Mouse (Mus musculus): Measurements from ENCODE around the gene Cachd1. TPM values are rescaled to one million over a fixed set of nuclear protein-coding genes. Genes with fewer than 3 reads are reported as not detected.

Cachd1 gene
- polyA plus RNA-seq, 1 experiment from 2014 or later = 12.2 TPM

GRCm38 (mm10) chr4:100782348-100782747 lies 5.9 kb downstream of the Cachd1 start:
- no peaks in the 10 kb centered on the region for H3K9me3 ChIP-seq (replicated peaks; ENCODE audit: low read length)
- no peaks in the 10 kb centered on the region for H3K36me3 ChIP-seq (ENCODE audit: insufficient read depth, low read length)
- H3K4me1 ChIP-seq (replicated peaks; ENCODE audit: insufficient read depth, low read length) = peaks cover 10% of the 10 kb centered on the region
- H3K27ac ChIP-seq = no peak overlapping the region
- 56% methylated on average over 8 of the region's 8 CpGs for WGBS
- TF ChIP-seq CTCF (IDR thresholded peaks at IDR 0.05; ENCODE audit: low read depth) = no peak
- no peak overlapping the region for H3K9ac ChIP-seq (ENCODE audit: low read depth, low read length)
- H3K27me3 ChIP-seq (ENCODE audit: insufficient read depth, low read length) = no peaks in the 10 kb centered on the region
- H3K4me2 ChIP-seq (ENCODE audit: low read length) = no peak overlapping the region
- H3K4me3 ChIP-seq (replicated peaks; ENCODE audit: low read depth, low read length) = no peak overlapping the region
- ATAC-seq (replicated peaks; ENCODE audit: low FRiP score, low read depth) (no peak), DNase-seq (ENCODE audit: low spot score) (no peak)

- Histone ChIP-seq H3K4me2 (ENCODE audit: low read length) (no peak overlapping the region), H3K9ac (ENCODE audit: low read depth, low read length) (no peak overlapping the region), H3K36me3 (ENCODE audit: insufficient read depth, low read length) (no peaks in the 10 kb centered on the region), H3K4me3 (replicated peaks; ENCODE audit: low read depth, low read length) (no peak overlapping the region), H3K9me3 (replicated peaks; ENCODE audit: low read length) (no peaks in the 10 kb centered on the region), H3K27me3 (ENCODE audit: insufficient read depth, low read length) (no peaks in the 10 kb centered on the region), H3K4me1 (replicated peaks; ENCODE audit: insufficient read depth, low read length) (peaks cover 10% of the 10 kb centered on the region), H3K27ac (no peak overlapping the region)
- ATAC-seq (replicated peaks; ENCODE audit: low FRiP score, low read depth) = no peak
- no peak for TF ChIP-seq CTCF (IDR thresholded peaks at IDR 0.05; ENCODE audit: low read depth)
- no peak for DNase-seq (ENCODE audit: low spot score)
- WGBS = 70% methylated on average over 3 of the region's 3 CpGs
These were observed 6.4 kb downstream of the Cachd1 start for GRCm38 (mm10) chr4:100782891-100783290.

DNA sequence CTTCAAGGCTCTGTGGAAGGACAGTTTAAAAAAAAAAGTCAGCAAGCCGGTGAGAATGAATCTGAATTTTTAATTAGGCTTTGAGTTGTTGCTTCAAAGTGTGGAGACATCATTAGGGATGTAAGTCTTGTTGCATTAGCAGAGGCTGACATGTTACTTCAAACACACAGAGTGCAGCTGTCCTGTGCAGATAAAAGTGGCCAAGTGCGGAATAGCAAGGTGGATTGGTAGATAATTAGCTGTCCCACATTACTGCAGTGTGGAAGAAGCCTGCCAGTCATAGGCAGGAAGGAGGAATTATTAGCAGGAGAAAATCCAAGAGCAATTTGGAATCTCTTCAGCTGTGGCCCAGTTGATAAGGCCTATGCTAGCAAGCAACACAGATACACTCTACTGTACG lies 10.7 kb downstream of the Cachd1 start:
- no peaks in the 10 kb centered on the region for H3K36me3 ChIP-seq (ENCODE audit: insufficient read depth, low read length)
- no peak overlapping the region for H3K4me3 ChIP-seq (replicated peaks; ENCODE audit: low read depth, low read length)
- H3K4me2 ChIP-seq (ENCODE audit: low read length) = no peak overlapping the region
- WGBS = 69% methylated on average over 3 of the region's 3 CpGs
- no peaks in the 10 kb centered on the region for H3K9me3 ChIP-seq (replicated peaks; ENCODE audit: low read length)
- H3K9ac ChIP-seq (ENCODE audit: low read depth, low read length) = no peak overlapping the region
- peaks cover 9% of the 10 kb centered on the region; the same call in 1 of the 2 replicates for H3K4me1 ChIP-seq (replicated peaks; ENCODE audit: insufficient read depth, low read length)
- no peaks in the 10 kb centered on the region for H3K27me3 ChIP-seq (ENCODE audit: insufficient read depth, low read length)
- DNase-seq (ENCODE audit: low spot score) (no peak), ATAC-seq (replicated peaks; ENCODE audit: low FRiP score, low read depth) (no peak)
- TF ChIP-seq CTCF (IDR thresholded peaks at IDR 0.05; ENCODE audit: low read depth) = no peak
- H3K27ac ChIP-seq = no peak overlapping the region

DNA sequence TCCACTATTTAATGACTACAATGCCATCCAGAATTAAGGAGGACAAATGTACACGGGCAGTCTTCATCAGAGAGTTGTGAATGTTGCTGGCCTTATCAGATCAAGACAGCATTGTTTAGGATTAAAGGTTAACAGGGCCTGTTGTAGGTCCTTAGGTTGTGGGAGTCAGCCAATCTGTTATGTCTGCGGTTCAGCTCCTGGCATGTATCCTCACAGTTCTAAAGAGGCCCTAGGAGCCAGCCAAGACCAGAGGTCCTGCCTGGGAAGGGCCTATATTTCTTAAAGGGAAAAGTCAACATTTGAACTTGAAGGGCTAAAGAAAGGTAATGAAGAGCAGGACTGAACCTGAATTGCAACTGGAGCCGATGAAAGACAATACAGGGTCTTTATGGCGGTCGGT lies 13.7 kb downstream of the Cachd1 start:
- Histone ChIP-seq H3K27ac (no peak overlapping the region), H3K27me3 (ENCODE audit: insufficient read depth, low read length) (no peaks in the 10 kb centered on the region), H3K4me3 (replicated peaks; ENCODE audit: low read depth, low read length) (no peak overlapping the region), H3K9ac (ENCODE audit: low read depth, low read length) (no peak overlapping the region), H3K4me1 (replicated peaks; ENCODE audit: insufficient read depth, low read length) (peaks cover 10% of the 10 kb centered on the region; the same call in 1 of the 2 replicates), H3K4me2 (ENCODE audit: low read length) (no peak overlapping the region), H3K36me3 (ENCODE audit: insufficient read depth, low read length) (no peaks in the 10 kb centered on the region), H3K9me3 (replicated peaks; ENCODE audit: low read length) (no peaks in the 10 kb centered on the region)
- TF ChIP-seq CTCF (IDR thresholded peaks at IDR 0.05; ENCODE audit: low read depth) = no peak
- no peak for ATAC-seq (replicated peaks; ENCODE audit: low FRiP score, low read depth)
- 49% methylated on average over 5 of the region's 5 CpGs for WGBS
- DNase-seq (ENCODE audit: low spot score) = no peak

- no peaks in the 10 kb centered on the region for H3K36me3 ChIP-seq (ENCODE audit: insufficient read depth, low read length)
- H3K4me3 ChIP-seq (replicated peaks; ENCODE audit: low read depth, low read length) = no peak overlapping the region
- H3K27me3 ChIP-seq (ENCODE audit: insufficient read depth, low read length) = no peaks in the 10 kb centered on the region
- H3K4me1 ChIP-seq (replicated peaks; ENCODE audit: insufficient read depth, low read length) = peaks cover 14% of the 10 kb centered on the region
- H3K9me3 ChIP-seq (replicated peaks; ENCODE audit: low read length) = no peaks in the 10 kb centered on the region
- TF ChIP-seq CTCF (IDR thresholded peaks at IDR 0.05; ENCODE audit: low read depth) = no peak
- DNase-seq (ENCODE audit: low spot score) (peak; percentile 75), ATAC-seq (replicated peaks; ENCODE audit: low FRiP score, low read depth) (peak; percentile 77)
- no peak overlapping the region for H3K9ac ChIP-seq (ENCODE audit: low read depth, low read length)
- whole genome bisulfite sequencing = 17% methylated on average over 2 of the region's 2 CpGs
- H3K27ac ChIP-seq = peak overlapping the region; percentile 3; the same call in 1 of the 2 replicates
- no peak overlapping the region for H3K4me2 ChIP-seq (ENCODE audit: low read length)
These were observed 16.7 kb downstream of the Cachd1 start for GRCm38 (mm10) chr4:100793147-100793546.

DNA sequence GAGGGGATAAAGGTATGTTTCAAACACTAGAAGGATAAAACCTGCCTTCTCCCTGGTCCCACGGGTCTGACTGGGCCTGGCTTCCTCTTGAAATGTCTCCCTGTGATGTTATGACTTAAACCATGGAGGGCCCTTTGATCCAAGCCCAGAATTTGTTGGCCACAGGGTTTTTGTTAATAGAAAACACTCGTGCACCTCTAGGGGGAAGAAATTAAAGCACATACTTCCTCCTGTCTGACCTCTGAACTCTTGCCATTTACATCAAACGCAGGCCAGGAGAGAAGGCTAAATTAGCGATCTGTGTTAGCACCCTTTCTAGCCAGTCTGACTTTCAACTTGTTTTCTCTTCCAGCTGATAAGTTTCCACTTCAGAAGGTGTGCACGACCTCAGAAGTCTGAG lies 19.0 kb downstream of the Cachd1 start:
- H3K4me2 ChIP-seq (ENCODE audit: low read length) = no peak overlapping the region
- TF ChIP-seq CTCF (IDR thresholded peaks at IDR 0.05; ENCODE audit: low read depth) = no peak
- H3K27ac ChIP-seq = no peak overlapping the region
- H3K9ac ChIP-seq (ENCODE audit: low read depth, low read length) = no peak overlapping the region
- H3K9me3 ChIP-seq (replicated peaks; ENCODE audit: low read length) = no peaks in the 10 kb centered on the region
- no peaks in the 10 kb centered on the region for H3K27me3 ChIP-seq (ENCODE audit: insufficient read depth, low read length)
- WGBS = 11% methylated on average over 5 of the region's 5 CpGs
- no peak for DNase-seq (ENCODE audit: low spot score)
- H3K4me3 ChIP-seq (replicated peaks; ENCODE audit: low read depth, low read length) = no peak overlapping the region
- H3K4me1 ChIP-seq (replicated peaks; ENCODE audit: insufficient read depth, low read length) = peaks cover 14% of the 10 kb centered on the region
- ATAC-seq (replicated peaks; ENCODE audit: low FRiP score, low read depth) = no peak
- no peaks in the 10 kb centered on the region for H3K36me3 ChIP-seq (ENCODE audit: insufficient read depth, low read length)

All from kidney, postnatal 0 days (tissue).